Comparison of ENCODE assay signal across 36 mouse cellular contexts in the genomic region with DNA sequence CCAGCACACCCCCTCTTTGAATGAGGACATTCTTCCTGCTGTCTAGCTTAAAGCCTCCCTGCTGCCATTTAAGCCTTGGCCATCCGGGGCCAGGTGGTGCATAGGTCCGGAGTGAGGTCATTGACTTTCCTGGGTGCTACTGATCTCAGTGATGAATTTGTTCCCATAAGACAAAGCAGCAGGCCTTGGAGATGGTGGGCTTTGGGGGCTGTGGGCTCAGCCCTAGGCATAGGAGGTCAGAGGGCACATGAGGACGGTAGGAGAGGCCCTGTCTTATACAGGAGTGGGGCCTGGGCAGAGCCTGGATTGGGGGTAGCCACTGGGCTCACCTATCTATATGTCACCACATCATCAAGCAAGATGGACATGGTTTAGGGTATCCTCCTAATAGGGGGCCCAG. TPM values are rescaled to one million over a fixed set of nuclear protein-coding genes. Genes with fewer than 3 reads are reported as not detected.
DNase-seq lines count a peak whose midpoint lies in the region; ATAC-seq and TF ChIP-seq lines count a peak whose summit lies in the region.
"Had no signal": no experiment of that assay in that cellular context is flagged by ENCODE, and none has a peak within 500 bp of the region (broad histone marks: within the 10 kb centered on the region; RNA-seq: fewer than 3 reads in every experiment).

No protein-coding gene starts in this region.

- DNase-seq in heart, adult 2 months, result no peak
- DNase-seq in heart, adult 9 months (ENCODE audit: low spot score in 2 of 2), result no peak
- no peak for DNase-seq in heart, postnatal 0 days (ENCODE audit: low spot score)
- no peak for DNase-seq in kidney, postnatal 10 days
- no peak for DNase-seq in urinary bladder, adult 2 months (ENCODE audit: low spot score)
- no peak for DNase-seq in cerebellum, adult 18-20 months
- DNase-seq: adrenal gland, postnatal 25 days; cerebellum, adult 11-12 months; cerebellum, postnatal 10 days; forebrain, postnatal 0 days; gastrocnemius, postnatal 14 days; kidney, adult 11 months; kidney, postnatal 25 days; lung, embryonic 14.5 days; lung, postnatal 14 days; midbrain, embryonic 14.5 days; thymus, postnatal 14 days had no signal

- peak overlapping the region; percentile 98 for H3K27ac ChIP-seq in heart, adult 2 months
- peak overlapping the region; percentile 96 for H3K27ac ChIP-seq in heart, embryonic 13.5 days (replicated peaks)
- H3K27ac ChIP-seq in heart, postnatal 0 days (ENCODE audit: low read depth), result peak overlapping the region; percentile 100
- H3K27ac ChIP-seq: embryonic facial prominence, embryonic 15.5 days; forebrain, embryonic 12.5 days; hindbrain, postnatal 0 days; left cerebral cortex, adult 2 months; limb, embryonic 12.5 days; liver, embryonic 15.5 days; neural tube, embryonic 15.5 days; stomach, embryonic 15.5 days had no signal

- 55% methylated on average over 3 of the region's 3 CpGs for WGBS in heart, adult 2 months
- WGBS in heart, embryonic 13.5 days, result 31% methylated on average over 3 of the region's 3 CpGs
- WGBS in heart, postnatal 0 days, result 29% methylated on average over 3 of the region's 3 CpGs

- H3K4me3 ChIP-seq in heart, adult 2 months, result peak overlapping the region; percentile 60
- peak overlapping the region; percentile 62 for H3K4me3 ChIP-seq in heart, embryonic 13.5 days
- peak overlapping the region; percentile 64 for H3K4me3 ChIP-seq in heart, postnatal 0 days (ENCODE audit: low read depth, low read length)
- peak overlapping the region; percentile 34 for H3K4me3 ChIP-seq in myocyte
- H3K4me3 ChIP-seq: embryonic facial prominence, embryonic 15.5 days; forebrain, embryonic 12.5 days; left cerebral cortex, adult 2 months; limb, embryonic 12.5 days; liver, embryonic 15.5 days; neural tube, embryonic 15.5 days; stomach, embryonic 15.5 days had no signal

- TF ChIP-seq POLR2A in heart, adult 2 months (IDR thresholded peaks at IDR 0.05; ENCODE audit: insufficient read depth, low read depth, low read length), result no peak; the same call in none of the 2 replicates
- TF ChIP-seq POLR2A in myocyte (IDR thresholded peaks at IDR 0.05; ENCODE audit: insufficient read length, low read depth), result no peak

- H3K27me3 ChIP-seq in heart, adult 2 months (ENCODE audit: control insufficient read depth, insufficient read depth, low read length), result no peaks in the 10 kb centered on the region
- no peaks in the 10 kb centered on the region for H3K27me3 ChIP-seq in heart, embryonic 13.5 days (replicated peaks)
- H3K27me3 ChIP-seq in heart, postnatal 0 days (ENCODE audit: control insufficient read depth, insufficient read depth, low read length), result no peaks in the 10 kb centered on the region
- H3K27me3 ChIP-seq in myocyte (ENCODE audit: control insufficient read depth, insufficient read depth, insufficient read length), result no peaks in the 10 kb centered on the region
- H3K27me3 ChIP-seq: embryonic facial prominence, embryonic 15.5 days; forebrain, embryonic 12.5 days; limb, embryonic 12.5 days; liver, embryonic 15.5 days; neural tube, embryonic 15.5 days; stomach, embryonic 15.5 days had no signal

- H3K4me2 ChIP-seq in heart, embryonic 13.5 days, result peak overlapping the region; percentile 81
- H3K4me2 ChIP-seq in heart, postnatal 0 days (ENCODE audit: low read depth, low read length), result peak overlapping the region; percentile 61
- H3K4me2 ChIP-seq in myocyte (ENCODE audit: low read depth), result peak overlapping the region; percentile 79
- H3K4me2 ChIP-seq: embryonic facial prominence, embryonic 15.5 days; forebrain, embryonic 12.5 days; limb, embryonic 12.5 days; liver, embryonic 15.5 days; lung, embryonic 14.5 days; neural tube, embryonic 15.5 days; stomach, embryonic 15.5 days had no signal

- no peak for ATAC-seq in heart, embryonic 13.5 days (ENCODE audit: extremely low read depth, insufficient number of reproducible peaks, low FRiP score, low TSS enrichment)
- ATAC-seq in heart, postnatal 0 days (ENCODE audit: insufficient read depth, low read depth), result no peak
- ATAC-seq: CD4-positive, CD25-positive, alpha-beta regulatory T cell, adult 4 months; forebrain, postnatal 0 days; hindbrain, postnatal 0 days had no signal

- no peak overlapping the region for H3ac ChIP-seq in myocyte (ENCODE audit: control insufficient read depth, insufficient read length)

- no peaks in the 10 kb centered on the region for H3K79me2 ChIP-seq in heart, adult 2 months (replicated peaks; ENCODE audit: control insufficient read depth, insufficient read depth, low read length)
- H3K79me2 ChIP-seq in myocyte (ENCODE audit: control insufficient read depth, insufficient read depth), result peaks cover 16% of the 10 kb centered on the region

- peaks cover 7% of the 10 kb centered on the region for H3K4me1 ChIP-seq in heart, adult 2 months (ENCODE audit: control insufficient read depth, insufficient read depth, low read length)
- peaks cover 76% of the 10 kb centered on the region for H3K4me1 ChIP-seq in heart, embryonic 13.5 days
- H3K4me1 ChIP-seq in heart, postnatal 0 days (ENCODE audit: control insufficient read depth, insufficient read depth), result peaks cover 40% of the 10 kb centered on the region
- H3K4me1 ChIP-seq: embryonic facial prominence, embryonic 15.5 days; liver, embryonic 15.5 days; neural tube, embryonic 15.5 days had no signal

- intact Hi-C loops in heart, adult 2 months (cut with DNase I), result no loop called here

- TF ChIP-seq EP300 in heart, adult 2 months (IDR thresholded peaks at IDR 0.05; ENCODE audit: insufficient read depth, low read depth, low read length), result no peak
- no peak for TF ChIP-seq EP300 in heart, postnatal 0 days (IDR thresholded peaks at IDR 0.05; ENCODE audit: low read depth)

- H3K36me3 ChIP-seq in heart, adult 2 months (ENCODE audit: control insufficient read depth, insufficient read depth, low read length), result no peaks in the 10 kb centered on the region
- peaks cover 25% of the 10 kb centered on the region for H3K36me3 ChIP-seq in heart, embryonic 13.5 days
- peaks cover 16% of the 10 kb centered on the region; the same call in 1 of the 2 replicates for H3K36me3 ChIP-seq in heart, postnatal 0 days (replicated peaks; ENCODE audit: control insufficient read depth, insufficient read depth, low read length)
- H3K36me3 ChIP-seq in myocyte (ENCODE audit: control insufficient read depth, insufficient read depth), result no peaks in the 10 kb centered on the region
- H3K36me3 ChIP-seq: embryonic facial prominence, embryonic 15.5 days; forebrain, embryonic 12.5 days; limb, embryonic 12.5 days; liver, embryonic 15.5 days; neural tube, embryonic 15.5 days; stomach, embryonic 15.5 days had no signal

- no peaks in the 10 kb centered on the region for H3K9me3 ChIP-seq in heart, embryonic 13.5 days
- H3K9me3 ChIP-seq in heart, postnatal 0 days (replicated peaks; ENCODE audit: control insufficient read depth, low read length), result no peaks in the 10 kb centered on the region
- H3K9me3 ChIP-seq: embryonic facial prominence, embryonic 15.5 days; forebrain, embryonic 12.5 days; limb, embryonic 12.5 days; liver, embryonic 15.5 days; neural tube, embryonic 15.5 days; stomach, embryonic 15.5 days had no signal

- H3K9ac ChIP-seq in heart, adult 2 months (ENCODE audit: low read depth, low read length), result peak overlapping the region; percentile 86
- peak overlapping the region; percentile 94 for H3K9ac ChIP-seq in heart, embryonic 13.5 days
- peak overlapping the region; percentile 94 for H3K9ac ChIP-seq in heart, postnatal 0 days (replicated peaks; ENCODE audit: low read depth, low read length)
- H3K9ac ChIP-seq: embryonic facial prominence, embryonic 15.5 days; forebrain, embryonic 12.5 days; forebrain, postnatal 0 days; limb, embryonic 12.5 days; liver, embryonic 15.5 days; lung, embryonic 14.5 days; neural tube, embryonic 15.5 days; stomach, embryonic 15.5 days had no signal

- TF ChIP-seq CTCF in heart, adult 2 months (IDR thresholded peaks at IDR 0.05), result no peak
- TF ChIP-seq CTCF in heart, postnatal 0 days (IDR thresholded peaks at IDR 0.05; ENCODE audit: low read depth), result no peak

TF ChIP-seq in myocyte, 11 proteins besides CTCF, POLR2A, EP300 and RAD21:
- no peak for TF ChIP-seq USF1 (IDR thresholded peaks at IDR 0.05; ENCODE audit: low read depth)
- no peak for TF ChIP-seq TCF12 (IDR thresholded peaks at IDR 0.05; ENCODE audit: insufficient read depth, poor library complexity, severe bottlenecking)
- no peak for TF ChIP-seq SRF (IDR thresholded peaks at IDR 0.05; ENCODE audit: control insufficient read depth, insufficient read length, low read depth)
- TF ChIP-seq CEBPB (IDR thresholded peaks at IDR 0.05; ENCODE audit: insufficient read depth, poor library complexity, severe bottlenecking), result no peak
- TF ChIP-seq REST (IDR thresholded peaks at IDR 0.05; ENCODE audit: insufficient read depth, insufficient read length), result no peak

RNA-seq across cellular contexts. Expression of gene Ldb3, which starts 1.6 kb away (rescaled TPM):
- total RNA-seq in heart, adult 2 months (2021), result 1,000 to 10,000 TPM in 1 of 2 experiments, 100 to 1,000 TPM in 1; 940 to 1,084 TPM
- polyA plus RNA-seq in heart, adult 2 months (2012; rRNA removed), result 1,077 and 1,138 TPM in 2 replicates
- 226 and 249 TPM in 2 replicates for polyA plus RNA-seq in heart, embryonic 13.5 days (2015; fragmentation: Nextera tagmentation; extraction: Ambion mirVana)
- 518 and 526 TPM in 2 replicates for total RNA-seq in heart, postnatal 0 days (2014; rRNA removed; ENCODE audit: low replicate concordance)
- 376 and 380 TPM in 2 replicates for polyA plus RNA-seq in heart, postnatal 0 days (2015; fragmentation: Nextera tagmentation; extraction: Ambion mirVana)
- polyA plus RNA-seq in myocyte (2012; fragmentation: generic; extraction: Trizol), result 83.9 TPM
- 43.3 and 50.5 TPM in 2 replicates for polyA plus RNA-seq in urinary bladder, adult 2 months (2012; rRNA removed)
- total RNA-seq: common myeloid progenitor, adult 5-6 weeks; granulocyte monocyte progenitor cell, adult 5-6 weeks; monocyte, adult 5-6 weeks had no signal
- polyA plus RNA-seq: CD4-positive, CD25-positive, alpha-beta regulatory T cell, adult 4 months had no signal

RNA-seq across cellular contexts. Expression of gene Opn4, which starts 13.1 kb away (rescaled TPM):
- total RNA-seq in heart, adult 2 months (2021), result 1 to 10 TPM; 2.4 to 2.6 TPM
- 7.9 and 9.2 TPM in 2 replicates for polyA plus RNA-seq in heart, adult 2 months (2012; rRNA removed)
- 4.8 and 5.8 TPM in 2 replicates for polyA plus RNA-seq in heart, embryonic 13.5 days (2015; fragmentation: Nextera tagmentation; extraction: Ambion mirVana)
- total RNA-seq in heart, postnatal 0 days (2014; rRNA removed; ENCODE audit: low replicate concordance), result 5.9 and 8.6 TPM in 2 replicates
- polyA plus RNA-seq in heart, postnatal 0 days (2015; fragmentation: Nextera tagmentation; extraction: Ambion mirVana), result 8.4 and 8.7 TPM in 2 replicates
- 0.23 TPM for polyA plus RNA-seq in myocyte (2012; fragmentation: generic; extraction: Trizol)
- polyA plus RNA-seq in urinary bladder, adult 2 months (2012; rRNA removed), result not detected in 2 replicates
- total RNA-seq: adrenal gland, postnatal 25 days; common myeloid progenitor, adult 5-6 weeks; gastrocnemius, postnatal 14 days; granulocyte monocyte progenitor cell, adult 5-6 weeks; hindbrain, postnatal 0 days; layer of hippocampus, adult 18-20 months; layer of hippocampus, postnatal 14 days; left cerebral cortex, adult 2 months; left cerebral cortex, postnatal 25 days; liver, adult 2 months; monocyte, adult 5-6 weeks had no signal
- polyA plus RNA-seq: CD4-positive, CD25-positive, alpha-beta regulatory T cell, adult 4 months; hindbrain, embryonic 11.5 days; liver, adult 2 months; liver, embryonic 15.5 days; lung, embryonic 14.5 days; midbrain, embryonic 14.5 days; stomach, embryonic 15.5 days had no signal
